Mouse (Mus musculus) 3T3-L1 (cell line): ENCODE measurements around the gene Rassf10.
A peak's percentile ranks its signal among the peaks of the same experiment; 100 is the strongest.
"Not testable (repeated sequence)": the region's sequence is repeated elsewhere in the genome, so short reads cannot be mapped to it uniquely, and the experiment has no call there.

Experiments
- DNase-seq: peaks from one replicate; pipeline ENCODE4 v3.0.0-alpha.2; 2015; ENCODE audit warnings: low read depth, low spot score

Rassf10 gene

GRCm38 (mm10) chr7:112953777-112954291 is at the start of gene Rassf10:
Gene Rassf10, plus strand, starts transcription at chr7:112953962.
- no peak for DNase-seq

- no peak for DNase-seq
These were observed 46.9 kb upstream of the Rassf10 start for GRCm38 (mm10) chr7:112906848-112907247.

- no peak for DNase-seq
These were observed 46.3 kb upstream of the Rassf10 start for GRCm38 (mm10) chr7:112907468-112907867.

- DNase-seq, result no peak
These were observed 44.6 kb upstream of the Rassf10 start for GRCm38 (mm10) chr7:112909164-112909563.

DNA sequence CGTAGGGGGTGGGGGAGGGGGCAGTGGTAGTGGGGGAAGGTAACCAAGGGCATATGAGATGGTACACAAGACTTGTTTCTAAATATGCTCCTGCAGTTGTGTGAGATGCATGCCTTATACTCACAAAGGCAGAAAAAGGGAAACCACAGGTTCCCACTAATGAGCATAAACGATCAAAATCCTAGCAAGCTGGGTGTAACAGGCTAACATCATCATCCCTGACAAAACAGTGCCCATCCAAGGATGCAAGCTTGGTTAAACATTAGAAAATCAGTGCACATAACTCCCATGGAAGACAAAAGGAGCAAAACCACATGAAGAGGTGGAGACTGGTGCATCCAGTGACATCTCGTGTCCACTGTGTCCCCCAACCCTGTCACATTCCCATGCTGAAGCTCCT is 40.8 kb upstream of the Rassf10 start:
- no peak for DNase-seq

DNA sequence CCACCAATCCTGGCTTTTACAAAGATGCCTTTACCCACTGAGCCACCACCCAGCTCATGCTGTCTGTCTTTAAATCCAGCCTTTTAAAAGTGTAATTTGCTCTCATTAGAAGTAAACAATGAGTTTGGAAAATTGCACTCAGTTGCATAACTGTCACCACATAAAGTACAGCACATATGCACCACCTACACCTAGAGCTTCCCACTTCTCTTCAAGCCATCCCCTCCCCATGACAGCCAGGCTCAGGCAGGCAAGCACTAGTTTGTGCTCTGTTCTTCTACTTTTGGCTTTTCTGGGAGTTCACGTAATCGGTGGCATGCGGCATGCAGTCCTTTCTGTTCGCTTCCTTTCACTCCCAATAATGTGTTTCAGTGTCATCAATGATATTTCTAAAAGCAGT is 38.2 kb upstream of the Rassf10 start:
- DNase-seq, result no peak

- peak; percentile 69 for DNase-seq
These were observed 36.0 kb upstream of the Rassf10 start for GRCm38 (mm10) chr7:112917613-112918278.

- peak; percentile 13 for DNase-seq
These were observed 35.3 kb upstream of the Rassf10 start for GRCm38 (mm10) chr7:112918279-112918991.

GRCm38 (mm10) chr7:112919845-112920244 is 33.9 kb upstream of the Rassf10 start:
- peak; percentile 77 for DNase-seq

GRCm38 (mm10) chr7:112922801-112923200 is 31.0 kb upstream of the Rassf10 start:
- DNase-seq, result no peak

DNA sequence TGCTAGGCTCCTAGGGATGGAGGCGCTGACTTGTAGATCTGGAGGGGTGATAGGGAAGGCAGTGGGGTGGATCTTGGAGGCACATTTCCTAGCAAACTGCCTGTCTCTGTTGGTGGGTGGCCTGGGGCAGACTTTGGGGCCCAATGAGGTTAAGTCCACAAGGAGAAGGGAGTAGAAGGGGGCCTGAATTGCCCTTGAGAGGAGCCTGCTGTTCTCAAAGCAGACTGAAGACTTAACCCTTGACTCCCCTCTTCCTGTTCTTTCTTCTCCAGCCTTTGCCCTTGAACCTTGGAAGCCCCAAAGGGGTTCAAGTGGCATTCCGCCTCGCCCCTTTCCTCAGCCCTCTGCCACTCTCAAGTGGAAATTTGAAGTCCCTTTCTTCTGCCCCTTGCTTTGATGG is 30.1 kb upstream of the Rassf10 start:
- DNase-seq, result no peak

DNA sequence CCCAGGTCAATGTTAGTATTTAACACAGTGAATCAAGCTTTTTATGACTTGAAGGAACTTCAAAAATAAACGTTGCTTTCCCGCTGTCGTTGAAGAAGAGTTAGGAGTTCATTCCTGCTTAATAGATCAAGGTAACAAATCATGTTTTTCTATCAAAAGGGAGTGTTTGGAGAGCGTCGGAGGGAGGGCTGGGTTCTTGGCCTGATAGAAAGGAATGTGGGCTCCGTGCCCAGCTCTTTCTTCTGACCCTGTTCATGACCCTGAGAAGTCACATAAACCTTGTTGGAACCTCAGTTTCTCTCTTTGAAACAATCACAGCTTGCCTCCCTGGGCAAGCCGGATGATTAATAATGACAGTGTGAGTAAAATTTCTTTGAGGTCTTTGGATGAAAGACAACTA is 23.1 kb upstream of the Rassf10 start:
- DNase-seq, result no peak

GRCm38 (mm10) chr7:112935876-112936275 is 17.9 kb upstream of the Rassf10 start:
- DNase-seq, result not testable (repeated sequence)

GRCm38 (mm10) chr7:112937089-112937488 is 16.7 kb upstream of the Rassf10 start:
- no peak for DNase-seq

DNA sequence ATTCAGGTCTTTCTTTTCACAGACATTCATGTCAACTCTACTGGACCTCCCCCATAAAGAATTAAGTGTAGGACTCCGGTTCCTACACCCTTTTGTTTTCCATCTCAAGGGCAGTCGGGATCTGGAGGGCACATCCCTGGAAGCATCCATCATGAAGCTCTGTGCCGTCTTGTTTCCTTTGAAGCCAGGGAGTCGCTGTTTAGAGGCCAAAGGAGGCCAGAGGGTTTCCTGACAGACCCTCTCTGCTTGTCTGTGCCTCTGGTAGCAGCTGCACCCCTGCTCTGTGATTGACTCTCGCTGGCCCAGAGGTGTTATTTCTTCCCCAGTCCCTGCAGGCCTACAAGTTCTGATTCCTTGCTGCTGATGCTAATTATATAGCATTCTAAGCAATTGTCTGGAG is 14.8 kb upstream of the Rassf10 start:
- no peak for DNase-seq

DNA sequence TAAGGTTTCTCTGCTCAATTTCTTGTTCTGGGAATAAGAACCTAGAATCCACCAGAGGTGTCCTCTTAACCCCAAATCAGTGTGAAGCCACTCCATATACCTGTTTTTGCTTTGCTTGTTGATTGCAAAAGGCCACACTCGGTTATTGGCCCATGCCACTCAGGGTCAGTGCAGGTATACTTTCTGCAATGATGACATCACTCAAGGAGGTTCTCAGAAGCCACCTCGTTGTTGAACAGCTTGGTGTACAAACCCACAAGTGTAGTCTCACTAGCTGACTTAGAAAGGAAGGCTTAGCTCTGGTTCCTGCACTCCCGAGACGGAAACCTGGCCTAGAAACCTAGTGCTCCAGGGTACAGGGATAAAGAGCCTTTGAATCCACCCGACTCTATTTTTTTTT is 11.2 kb upstream of the Rassf10 start:
- DNase-seq, result no peak

- DNase-seq, result no peak
These were observed 10.7 kb upstream of the Rassf10 start for GRCm38 (mm10) chr7:112943056-112943455.

DNA sequence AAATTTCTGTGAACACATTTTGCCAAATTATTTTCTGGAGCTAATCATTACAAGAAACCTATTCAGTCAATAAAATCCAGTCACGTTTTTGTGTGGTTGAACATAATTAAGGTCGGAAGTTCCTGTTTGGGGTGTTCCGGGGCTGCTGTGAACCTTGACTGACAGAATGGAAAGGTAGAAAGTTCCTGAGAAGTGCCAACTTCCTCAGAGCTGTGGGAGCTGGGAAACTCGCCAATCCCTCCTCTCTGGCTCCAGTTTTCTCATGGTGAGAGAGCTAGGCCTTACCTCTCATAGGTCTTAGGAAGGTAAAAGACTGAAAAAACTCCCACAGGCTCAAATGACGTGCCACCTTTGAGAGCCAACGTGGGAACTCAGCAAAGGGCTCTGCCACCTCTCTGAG is 7.1 kb upstream of the Rassf10 start:
- DNase-seq, result no peak

DNA sequence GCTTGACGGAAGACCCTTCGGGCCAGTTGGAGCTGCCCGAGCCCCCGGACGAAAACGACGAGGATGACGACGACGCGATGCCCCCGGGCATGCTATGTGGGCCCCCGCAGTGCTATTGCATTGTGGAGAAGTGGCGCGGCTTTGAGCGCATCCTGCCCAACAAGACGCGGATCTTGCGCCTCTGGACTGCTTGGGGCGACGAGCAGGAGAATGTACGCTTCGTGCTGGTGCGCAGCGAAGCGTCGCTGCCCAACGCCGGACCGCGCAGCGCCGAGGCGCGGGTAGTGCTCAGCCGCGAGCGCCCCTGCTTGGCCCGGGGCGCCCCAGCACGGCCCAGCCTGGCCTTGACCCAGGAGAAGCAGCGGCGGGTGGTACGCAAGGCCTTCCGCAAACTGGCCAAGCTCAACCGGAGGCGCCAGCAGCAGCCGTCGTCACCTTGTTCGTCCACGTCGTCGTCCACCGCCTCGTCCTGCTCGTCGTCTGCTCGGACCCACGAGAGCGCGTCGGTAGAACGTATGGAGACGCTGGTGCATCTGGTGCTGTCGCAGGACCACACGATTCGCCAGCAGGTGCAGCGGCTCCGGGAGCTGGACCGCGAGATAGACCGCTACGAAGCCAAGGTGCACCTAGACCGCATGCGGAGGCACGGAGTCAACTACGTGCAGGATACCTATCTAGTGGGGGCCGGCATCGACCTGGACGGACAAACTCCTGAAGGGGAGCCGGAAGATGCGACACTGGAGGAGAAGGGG is 765 bp downstream of the Rassf10 start:
- no peak for DNase-seq

DNA sequence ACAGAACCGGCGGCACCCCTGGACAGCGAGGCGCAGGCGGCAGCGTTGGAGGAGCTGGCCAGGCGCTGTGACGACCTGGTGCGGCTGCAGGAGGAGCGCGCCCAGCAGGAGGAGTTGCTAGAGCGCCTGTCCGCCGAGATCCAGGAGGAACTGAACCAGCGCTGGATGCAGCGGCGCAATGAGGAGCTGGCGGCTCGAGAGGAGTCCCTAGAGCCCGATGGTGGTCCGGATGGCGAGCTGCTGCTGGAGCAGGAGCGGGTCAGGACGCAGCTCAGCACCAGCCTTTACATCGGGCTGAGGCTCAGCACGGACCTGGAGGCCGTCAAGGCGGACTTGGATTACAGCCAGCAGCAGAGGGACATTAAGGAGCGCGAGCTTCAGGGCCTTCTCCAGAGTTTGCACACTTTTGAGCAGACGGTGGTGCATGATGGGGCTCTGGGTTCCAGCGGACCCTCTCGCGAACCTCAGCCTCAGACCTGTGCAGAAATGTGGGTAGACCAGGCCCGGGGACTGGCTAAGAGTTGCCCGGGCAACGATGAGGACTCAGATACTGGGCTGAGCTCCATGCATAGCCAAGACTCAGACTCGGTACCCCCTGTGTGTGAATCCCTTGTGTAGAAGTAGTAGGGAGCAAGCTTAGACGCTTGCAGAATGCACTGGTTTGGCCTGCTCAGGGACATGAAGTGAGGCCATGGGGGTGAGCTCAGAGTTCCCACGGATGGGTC is 1.5 kb downstream of the Rassf10 start:
- DNase-seq, result no peak

GRCm38 (mm10) chr7:112955955-112956354 is 2.2 kb downstream of the Rassf10 start:
- no peak for DNase-seq

DNA sequence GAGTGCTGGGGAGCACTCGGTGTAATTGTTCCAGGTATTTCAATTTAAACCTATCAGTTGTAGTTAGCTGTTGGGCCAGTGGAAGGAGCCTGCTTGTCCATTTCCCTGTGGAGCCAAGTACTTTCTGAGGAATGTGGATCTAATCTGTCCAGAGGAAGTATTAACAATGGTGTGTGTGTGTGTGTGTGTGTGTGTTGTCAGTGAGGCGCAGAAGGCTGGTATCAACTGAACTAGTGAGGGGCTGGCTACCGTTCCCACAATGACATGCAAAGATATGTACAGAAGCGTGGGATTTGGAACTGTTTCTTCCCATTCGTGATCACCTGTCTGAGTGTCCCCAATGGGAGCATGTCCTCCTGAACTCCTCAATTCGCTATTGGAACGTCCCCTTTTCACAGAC is 3.2 kb downstream of the Rassf10 start:
- DNase-seq, result no peak
